Mouse (Mus musculus): ENCODE measurements around the gene Armc3. TPM values are rescaled to one million over a fixed set of nuclear protein-coding genes. Genes with fewer than 3 reads are reported as not detected.
A peak's percentile ranks its signal among the peaks of the same experiment; 100 is the strongest.
"Not testable (repeated sequence)": the region's sequence is repeated elsewhere in the genome, so short reads cannot be mapped to it uniquely, and the experiment has no call there.

The Armc3 gene
- total and polyA plus RNA-seq, 3 experiments: 0.06 TPM; not detected in 2

GRCm38 (mm10) chr2:19301251-19301650 is 102.1 kb downstream of the Armc3 start:
- H3K4me3 ChIP-seq: no peak overlapping the region

GRCm38 (mm10) chr2:19303087-19303486 is 104.0 kb downstream of the Armc3 start:
- H3K36me3 ChIP-seq (ENCODE audit: control insufficient read depth, insufficient read depth, low read length); H3K9ac ChIP-seq (ENCODE audit: low read depth, low read length); H3K27ac ChIP-seq; H3K4me1 ChIP-seq (ENCODE audit: control insufficient read depth, insufficient read depth, low read length); H3K4me3 ChIP-seq; H3K79me2 ChIP-seq (replicated peaks; ENCODE audit: control insufficient read depth, insufficient read depth, low read length); H3K27me3 ChIP-seq (ENCODE audit: control insufficient read depth, insufficient read depth, low read length); intact Hi-C loops (cut with DNase I); DNase-seq: not testable (repeated sequence)
- WGBS: 83% methylated on average over 3 of the region's 3 CpGs

More at GRCm38 (mm10) chr2:19301251-19301650, 102.1 kb downstream of the Armc3 start:
- intact Hi-C loops (cut with DNase I): no loop called here
- Histone ChIP-seq H3K27me3 (ENCODE audit: control insufficient read depth, insufficient read depth, low read length) (no peaks in the 10 kb centered on the region), H3K79me2 (replicated peaks; ENCODE audit: control insufficient read depth, insufficient read depth, low read length) (no peaks in the 10 kb centered on the region), H3K4me1 (ENCODE audit: control insufficient read depth, insufficient read depth, low read length) (no peaks in the 10 kb centered on the region), H3K36me3 (ENCODE audit: control insufficient read depth, insufficient read depth, low read length) (no peaks in the 10 kb centered on the region), H3K9ac (ENCODE audit: low read depth, low read length) (no peak overlapping the region), H3K27ac (no peak overlapping the region)
- DNase-seq: peak in 1 of 2 experiments; percentile 15
- TF ChIP-seq CTCF (IDR thresholded peaks at IDR 0.05): no peak
- TF ChIP-seq EP300 (IDR thresholded peaks at IDR 0.05; ENCODE audit: insufficient read depth, low read depth, low read length): no peak
- TF ChIP-seq POLR2A (IDR thresholded peaks at IDR 0.05; ENCODE audit: insufficient read depth, low read depth, low read length): no peak
- 16% methylated on average over 6 of the region's 6 CpGs for WGBS

GRCm38 (mm10) chr2:19310498-19310897 is 111.4 kb downstream of the Armc3 start:
- WGBS: 89% methylated on average over 3 of the region's 3 CpGs
- no peaks in the 10 kb centered on the region for H3K4me1 ChIP-seq (ENCODE audit: control insufficient read depth, insufficient read depth, low read length)

DNA sequence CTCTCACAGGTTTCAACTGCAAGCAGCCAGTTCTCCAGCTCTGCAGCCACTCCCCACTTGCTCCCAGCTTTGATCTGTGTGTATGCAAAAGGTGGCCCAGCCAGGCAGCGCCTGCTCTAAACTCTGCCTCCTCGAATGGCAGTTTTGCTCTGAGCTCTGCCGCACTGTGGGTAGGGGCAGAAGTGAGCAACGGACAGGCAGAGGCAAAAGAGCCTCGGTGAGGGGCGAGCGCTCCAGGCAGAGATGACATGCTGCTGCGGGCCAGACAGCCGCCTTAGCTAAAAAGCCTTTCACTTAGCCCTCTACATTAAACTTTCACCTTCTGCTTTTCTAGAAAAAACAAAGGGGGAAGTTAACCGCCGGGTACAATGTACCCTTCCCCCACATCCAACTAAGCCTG is 117.0 kb downstream of the Armc3 start:
- DNase-seq: no peak
- Histone ChIP-seq H3K36me3 (ENCODE audit: control insufficient read depth, insufficient read depth, low read length) (no peaks in the 10 kb centered on the region), H3K4me3 (no peak overlapping the region), H3K4me1 (ENCODE audit: control insufficient read depth, insufficient read depth, low read length) (no peaks in the 10 kb centered on the region), H3K79me2 (replicated peaks; ENCODE audit: control insufficient read depth, insufficient read depth, low read length) (no peaks in the 10 kb centered on the region), H3K9ac (ENCODE audit: low read depth, low read length) (no peak overlapping the region), H3K27ac (no peak overlapping the region), H3K27me3 (ENCODE audit: control insufficient read depth, insufficient read depth, low read length) (no peaks in the 10 kb centered on the region)
- TF ChIP-seq CTCF (IDR thresholded peaks at IDR 0.05) (no peak), EP300 (IDR thresholded peaks at IDR 0.05; ENCODE audit: insufficient read depth, low read depth, low read length) (no peak), POLR2A (IDR thresholded peaks at IDR 0.05; ENCODE audit: insufficient read depth, low read depth, low read length) (no peak)
- 61% methylated on average over 11 of the region's 11 CpGs for WGBS
- intact Hi-C loops (cut with DNase I): no loop called here

More at GRCm38 (mm10) chr2:19310498-19310897, 111.4 kb downstream of the Armc3 start:
- H3K36me3 ChIP-seq (ENCODE audit: control insufficient read depth, insufficient read depth, low read length): no peaks in the 10 kb centered on the region
- H3K27me3 ChIP-seq (ENCODE audit: control insufficient read depth, insufficient read depth, low read length): no peaks in the 10 kb centered on the region
- no peak overlapping the region for H3K4me3 ChIP-seq
- intact Hi-C loops (cut with DNase I): no loop called here
- H3K27ac ChIP-seq: no peak overlapping the region
- TF ChIP-seq EP300 (IDR thresholded peaks at IDR 0.05; ENCODE audit: insufficient read depth, low read depth, low read length) (no peak), POLR2A (IDR thresholded peaks at IDR 0.05; ENCODE audit: insufficient read depth, low read depth, low read length) (no peak), CTCF (IDR thresholded peaks at IDR 0.05) (no peak)
- H3K79me2 ChIP-seq (replicated peaks; ENCODE audit: control insufficient read depth, insufficient read depth, low read length): no peaks in the 10 kb centered on the region
- no peak overlapping the region for H3K9ac ChIP-seq (ENCODE audit: low read depth, low read length)
- no peak for DNase-seq

DNA sequence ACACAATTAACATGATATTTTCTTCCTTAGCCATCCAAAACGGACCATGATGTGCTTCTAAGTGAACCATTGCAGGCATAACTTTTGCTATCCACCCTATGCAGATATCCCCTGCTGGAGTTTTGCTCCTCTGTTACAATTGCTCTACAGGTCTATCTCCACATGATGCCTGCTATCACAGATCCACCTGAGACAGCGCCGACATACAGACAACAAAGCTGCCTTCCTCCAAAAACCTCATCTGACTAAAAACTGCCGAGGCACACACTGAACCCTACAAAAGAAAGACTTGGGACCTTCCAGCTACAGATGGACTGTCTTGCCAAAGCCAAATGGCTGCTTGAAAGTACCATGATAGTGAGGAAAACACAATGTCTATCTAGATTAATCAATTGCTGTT is 117.6 kb downstream of the Armc3 start:
- intact Hi-C loops (cut with DNase I): no loop called here
- TF ChIP-seq EP300 (IDR thresholded peaks at IDR 0.05; ENCODE audit: insufficient read depth, low read depth, low read length) (no peak), POLR2A (IDR thresholded peaks at IDR 0.05; ENCODE audit: insufficient read depth, low read depth, low read length) (no peak), CTCF (IDR thresholded peaks at IDR 0.05) (no peak)
- Histone ChIP-seq H3K27me3 (ENCODE audit: control insufficient read depth, insufficient read depth, low read length) (no peaks in the 10 kb centered on the region), H3K79me2 (replicated peaks; ENCODE audit: control insufficient read depth, insufficient read depth, low read length) (no peaks in the 10 kb centered on the region), H3K9ac (ENCODE audit: low read depth, low read length) (no peak overlapping the region), H3K4me3 (no peak overlapping the region), H3K36me3 (ENCODE audit: control insufficient read depth, insufficient read depth, low read length) (no peaks in the 10 kb centered on the region), H3K27ac (no peak overlapping the region), H3K4me1 (ENCODE audit: control insufficient read depth, insufficient read depth, low read length) (no peaks in the 10 kb centered on the region)
- DNase-seq: no peak
- WGBS: 75% methylated on average over 4 of the region's 4 CpGs

DNA sequence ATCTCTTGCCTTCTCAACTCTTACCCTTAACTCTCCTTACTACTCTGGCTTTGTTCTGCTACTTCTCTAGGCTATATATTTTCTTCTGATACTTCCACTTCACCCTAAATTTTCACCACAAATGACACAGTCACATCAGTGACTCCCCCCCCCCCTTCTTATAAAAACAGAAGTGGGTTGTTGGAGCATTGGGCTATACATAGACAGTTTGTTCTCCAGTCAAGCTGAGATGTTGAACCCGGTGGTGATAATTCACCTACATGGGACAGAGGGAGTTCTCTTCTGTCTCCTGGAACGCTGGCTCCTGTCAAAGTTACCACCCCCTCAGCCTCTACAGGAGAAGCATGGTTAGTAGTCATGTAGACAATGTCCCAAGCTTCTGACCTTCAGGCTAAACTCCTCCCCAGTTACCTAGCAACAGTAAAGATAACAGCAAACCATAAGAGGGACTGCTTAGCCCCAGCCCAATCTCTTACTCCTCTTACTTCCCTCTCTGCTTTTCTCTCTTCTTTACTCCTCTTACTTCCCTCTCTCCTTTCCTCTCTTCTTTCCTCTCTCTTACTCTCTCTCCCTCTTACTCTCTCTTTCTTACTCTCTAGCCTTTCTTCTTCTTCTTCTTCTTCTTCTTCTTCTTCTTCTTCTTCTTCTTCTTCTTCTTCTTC is 118.2 kb downstream of the Armc3 start:
- 51% methylated on average over 2 of the region's 2 CpGs for WGBS
- H3K4me1 ChIP-seq (ENCODE audit: control insufficient read depth, insufficient read depth, low read length); H3K4me3 ChIP-seq; H3K36me3 ChIP-seq (ENCODE audit: control insufficient read depth, insufficient read depth, low read length); DNase-seq; H3K27ac ChIP-seq; H3K9ac ChIP-seq (ENCODE audit: low read depth, low read length); intact Hi-C loops (cut with DNase I); H3K79me2 ChIP-seq (replicated peaks; ENCODE audit: control insufficient read depth, insufficient read depth, low read length); H3K27me3 ChIP-seq (ENCODE audit: control insufficient read depth, insufficient read depth, low read length): not testable (repeated sequence)

Data from heart, adult 2 months (tissue).